Mouse (Mus musculus) granulocyte monocyte progenitor cell, adult 5-6 weeks (primary cell): ENCODE measurements around the gene Slc19a1. TPM values are rescaled to one million over a fixed set of nuclear protein-coding genes. Genes with fewer than 3 reads are reported as not detected.

ENCODE experiments used
- ATAC-seq: replicated peaks from 2 replicates; pipeline ENCODE4 v1.8.0; 2016; ENCODE audit warnings: mild to moderate bottlenecking, moderate TSS enrichment, inconsistent platforms; ENCODE audit not compliant: poor library complexity, severe bottlenecking
- total RNA-seq, 2 experiments: library from RNA; stranded (forward) in 1 of 2; stranded (reverse) in 1 of 2; fragments of 200-712, 200-1000 nt in 1 of 2; fragments of >200 nt in 1 of 2; fragmentation: Nextera tagmentation in 1 of 2; gene quantifications; 2 replicates each; pipeline ENCODE4 v1.2.3; 2014 to 2017

Slc19a1 gene
- total RNA-seq, 2 experiments from 2014 or later: 26.0 to 43.5 TPM

DNA sequence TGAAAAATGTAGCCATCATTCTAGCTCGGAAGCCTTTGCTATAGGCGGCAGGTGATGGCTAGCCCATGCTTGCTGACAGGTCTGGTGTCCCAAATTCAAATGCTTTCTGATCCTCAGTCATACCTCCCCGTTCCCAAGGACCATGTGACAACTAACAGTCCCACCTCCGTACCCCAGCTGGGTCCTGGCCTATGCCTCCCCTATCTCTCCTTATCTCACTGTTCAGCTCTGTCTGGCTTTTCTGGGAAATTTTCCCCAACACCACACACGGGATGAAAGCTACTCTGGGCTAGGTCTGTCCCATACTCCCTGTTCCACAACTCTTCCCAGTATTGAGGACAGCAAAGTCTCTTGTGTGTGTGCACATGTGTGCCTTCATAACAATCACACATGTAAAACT, 58.0 kb downstream of the Slc19a1 start:
- ATAC-seq: no peak

- ATAC-seq: no peak
Measured at GRCm38 (mm10) chr10:77091538-77092097, 59.6 kb downstream of the Slc19a1 start.

DNA sequence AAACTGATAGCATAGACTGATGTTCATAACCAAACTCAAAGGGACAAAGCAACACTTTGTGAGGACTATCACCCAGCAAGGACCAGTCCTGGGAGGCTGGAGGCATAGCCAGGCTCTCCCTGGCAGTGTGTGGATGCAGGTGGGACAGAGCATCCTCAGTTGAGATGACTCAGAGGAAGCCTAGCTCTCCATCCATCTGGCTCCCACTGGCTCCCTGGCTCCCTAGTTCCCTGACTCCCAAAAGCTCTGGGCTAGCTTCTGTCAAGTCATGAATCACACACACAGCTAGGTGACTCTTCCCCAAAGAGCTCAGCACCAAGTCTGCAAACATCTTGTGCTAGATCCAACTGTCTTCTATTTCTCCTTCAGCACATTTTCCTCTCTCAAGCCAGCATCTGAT, 61.8 kb downstream of the Slc19a1 start:
- no peak for ATAC-seq

DNA sequence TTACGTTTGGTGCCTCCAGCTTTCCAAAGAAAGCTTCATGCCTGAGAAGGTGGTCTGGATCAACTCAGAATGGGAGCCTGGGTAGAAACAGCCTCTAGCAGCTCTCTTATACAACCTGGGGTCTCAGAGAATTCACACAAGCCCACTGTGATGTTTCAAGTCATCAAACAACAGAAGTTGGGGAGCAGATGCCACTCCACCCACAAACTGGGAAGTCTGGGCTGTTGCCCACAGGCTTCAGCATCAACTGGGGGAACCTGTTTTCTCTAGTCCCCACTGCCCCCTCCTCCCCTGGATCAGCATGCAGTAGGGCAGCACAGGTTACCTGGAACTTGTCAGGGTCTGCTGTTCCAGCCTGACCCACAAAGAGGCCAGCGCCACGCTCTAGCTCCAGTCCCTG, 63.6 kb downstream of the Slc19a1 start:
- no peak for ATAC-seq

- ATAC-seq: no peak
Measured at GRCm38 (mm10) chr10:77097006-77097889, 65.2 kb downstream of the Slc19a1 start.

DNA sequence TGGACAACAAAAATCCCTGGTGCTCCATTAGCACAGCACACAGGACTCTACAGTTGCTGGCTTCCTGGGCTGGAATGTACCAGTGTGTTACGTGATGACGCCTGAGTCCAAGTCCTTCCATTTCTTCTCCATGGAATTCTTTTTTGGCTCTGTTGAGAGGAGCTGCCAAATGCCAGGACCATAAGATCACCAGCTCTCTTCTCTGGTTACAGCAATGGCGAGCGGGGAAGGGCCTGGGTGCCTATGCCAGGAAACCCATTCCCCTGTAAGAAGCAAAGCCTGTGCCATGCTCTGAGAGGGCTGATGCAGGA, 65.8 kb downstream of the Slc19a1 start:
- no peak for ATAC-seq

- no peak for ATAC-seq
Measured at GRCm38 (mm10) chr10:77098619-77099018, 66.6 kb downstream of the Slc19a1 start.

DNA sequence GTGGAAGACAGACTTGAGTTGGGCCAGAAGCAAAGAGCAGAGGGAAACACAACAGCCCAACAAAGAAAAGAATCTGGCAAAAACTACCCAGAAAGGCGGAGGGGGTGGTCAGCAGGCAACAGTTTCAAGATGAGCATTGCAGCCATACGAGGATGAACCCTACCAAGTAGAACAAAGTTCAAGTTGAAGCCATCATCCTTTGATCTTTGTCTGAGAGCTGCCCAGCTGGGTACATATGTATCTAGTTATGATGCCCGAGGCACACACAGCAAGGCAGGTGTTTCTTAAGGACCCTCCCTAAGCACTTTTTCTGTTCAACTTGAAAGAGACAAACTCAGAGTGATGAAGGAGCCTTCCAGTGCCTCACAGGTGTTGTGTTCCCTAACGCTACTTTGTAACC, 67.7 kb downstream of the Slc19a1 start:
- ATAC-seq: no peak

GRCm38 (mm10) chr10:77103689-77104088, 71.6 kb downstream of the Slc19a1 start:
- no peak for ATAC-seq

DNA sequence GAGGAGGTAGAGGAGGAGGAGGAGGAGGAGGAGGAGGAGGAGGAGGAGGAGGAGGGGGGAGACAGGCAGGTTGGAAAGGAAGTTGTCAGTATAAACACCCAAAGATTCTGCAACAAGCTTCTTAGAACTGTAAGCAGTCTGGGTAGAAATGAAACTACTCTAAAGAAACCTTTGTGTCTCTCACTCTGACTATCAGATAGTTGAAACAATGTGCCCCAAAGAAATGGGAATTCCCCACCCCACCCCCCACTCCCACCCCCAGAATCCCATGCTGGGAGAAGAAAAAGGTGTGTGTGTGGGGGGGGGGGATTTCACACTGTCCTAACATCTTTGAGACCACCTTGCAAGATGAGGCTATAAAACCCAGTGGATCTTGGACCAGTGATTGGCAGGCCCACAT, 72.3 kb downstream of the Slc19a1 start:
- no peak for ATAC-seq

GRCm38 (mm10) chr10:77108106-77108505, 76.1 kb downstream of the Slc19a1 start:
- ATAC-seq: no peak

GRCm38 (mm10) chr10:77110010-77110409, 78.0 kb downstream of the Slc19a1 start:
- ATAC-seq: no peak

Other genes starting within 250 kb of the Slc19a1 start
- gene Pcbp3, start 70.4 kb upstream of the Slc19a1 start, total RNA-seq (2014; fragmentation: Nextera tagmentation): 15.7 and 16.1 TPM in 2 replicates
- gene Pcbp3, start 70.4 kb upstream of the Slc19a1 start, total RNA-seq (2017): 4.2 and 9.8 TPM in 2 replicates
- not detected in 2 replicates for gene Col18a1, start 134.3 kb downstream of the Slc19a1 start, total RNA-seq (2014; fragmentation: Nextera tagmentation)
- 0.05 TPM in 1 of 2 replicates, not detected in the other for gene Col18a1, start 134.3 kb downstream of the Slc19a1 start, total RNA-seq (2017)
- 15.4 and 30.7 TPM in 2 replicates for gene Pofut2, start 227.0 kb downstream of the Slc19a1 start, total RNA-seq (2014; fragmentation: Nextera tagmentation)
- 8.7 and 13.1 TPM in 2 replicates for gene Pofut2, start 227.0 kb downstream of the Slc19a1 start, total RNA-seq (2017)